Mouse (Mus musculus) telencephalon, adult 2 months (tissue): ENCODE measurements around the gene Ccndbp1.
"Not testable (repeated sequence)": the region's sequence is repeated elsewhere in the genome, so short reads cannot be mapped to it uniquely, and the experiment has no call there.

Experiments
- DNase-seq: peaks from one replicate; pipeline ENCODE4 v3.0.0-alpha.2; 2011; ENCODE audit warnings: low read depth, low spot score

Ccndbp1 gene

DNA sequence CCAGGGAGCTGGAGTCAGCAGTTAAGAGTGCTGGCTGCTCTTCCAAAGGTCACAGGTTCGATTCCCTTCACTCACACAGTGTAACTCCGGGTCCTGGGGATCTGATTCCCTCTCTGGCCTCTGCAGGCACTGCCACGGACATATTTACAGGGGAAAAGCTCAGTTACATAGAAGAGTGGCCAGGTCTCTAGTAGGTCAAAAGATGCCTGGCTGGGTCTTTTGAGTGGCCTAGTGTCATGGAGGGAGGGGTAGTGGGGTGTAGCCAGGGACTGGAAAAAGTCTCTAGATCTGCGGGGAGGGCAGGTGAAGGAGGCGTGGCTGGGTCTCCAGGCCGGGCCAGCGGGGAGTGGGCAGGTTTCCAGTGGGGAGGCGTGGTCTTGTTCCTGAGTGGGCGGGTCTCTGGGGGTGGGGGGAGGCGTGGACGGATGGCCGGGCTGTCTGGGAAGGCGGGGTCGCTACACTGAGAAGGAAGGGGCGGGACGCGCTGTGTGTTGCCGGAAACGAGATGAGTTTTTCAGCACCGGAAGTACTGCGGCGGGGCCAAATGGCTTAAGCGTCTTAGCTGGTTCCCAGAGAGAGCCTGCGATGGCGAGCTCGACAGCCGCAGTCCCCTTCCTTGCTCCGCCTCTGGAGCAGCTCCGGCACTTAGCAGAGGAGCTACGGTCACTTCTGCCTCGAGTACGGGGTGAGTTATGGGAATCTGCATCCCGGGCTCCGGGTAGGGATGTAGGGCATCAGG is at the start of gene Ccndbp1:
Gene Ccndbp1, plus strand, starts transcription at position 479 of the 739 bp plus-strand sequence.
- peak; percentile 78 for DNase-seq

DNA sequence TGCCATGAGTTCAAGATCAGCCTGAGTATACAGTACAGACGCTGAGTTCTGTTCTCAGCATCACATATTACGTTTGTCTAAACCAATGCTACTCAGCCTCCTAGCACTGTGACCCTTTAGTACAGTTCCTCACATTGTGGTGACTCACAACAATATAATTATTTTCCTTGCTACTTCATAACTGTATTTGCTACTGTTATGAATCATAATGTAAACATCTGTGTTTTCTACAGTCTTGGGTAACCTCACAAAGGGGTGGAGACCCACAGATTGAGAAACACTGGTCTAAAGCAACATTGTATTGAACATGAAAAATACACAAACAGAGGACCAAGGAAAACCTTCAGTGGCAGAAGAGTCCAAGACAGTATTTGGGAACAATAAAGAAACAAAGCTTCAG is 48.8 kb upstream of the Ccndbp1 start:
- DNase-seq: no peak

DNA sequence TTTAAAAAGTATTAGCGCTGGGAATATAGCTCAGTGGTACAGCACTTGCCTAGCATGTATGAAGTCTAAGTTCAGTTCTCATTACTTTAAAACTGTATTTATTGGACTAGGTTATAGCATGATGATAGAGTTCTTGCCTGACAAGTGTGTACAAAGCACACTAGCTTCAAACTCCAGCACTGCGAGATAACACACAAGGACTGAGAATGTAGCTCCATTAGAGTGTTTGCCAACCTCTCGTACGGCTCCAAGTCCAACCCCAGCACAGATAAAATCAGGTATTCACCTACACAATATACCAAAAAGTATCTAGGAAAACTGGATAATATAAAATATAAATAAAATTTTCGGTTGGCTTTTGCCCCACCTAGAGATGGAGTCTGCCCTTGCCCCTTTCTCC is 48.4 kb upstream of the Ccndbp1 start:
- DNase-seq: no peak

DNA sequence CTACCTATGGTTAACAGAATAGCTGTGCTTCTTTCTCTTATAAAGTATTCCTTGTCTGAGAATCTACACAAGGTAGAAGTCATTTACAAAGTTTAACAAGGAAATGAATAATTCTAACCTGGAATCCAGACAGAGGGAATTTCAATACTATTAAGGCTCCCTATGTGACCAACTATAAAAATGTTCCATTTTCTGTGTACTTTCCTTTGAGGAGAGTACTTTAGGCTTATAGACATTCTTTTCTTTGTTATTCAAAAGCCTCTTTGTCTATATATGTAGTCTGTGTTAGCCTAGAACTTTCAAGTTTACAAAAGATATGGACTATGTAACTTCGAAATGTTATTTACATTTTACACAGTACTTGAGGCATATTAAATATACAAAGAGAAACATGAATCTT is 47.9 kb upstream of the Ccndbp1 start:
- no peak for DNase-seq

DNA sequence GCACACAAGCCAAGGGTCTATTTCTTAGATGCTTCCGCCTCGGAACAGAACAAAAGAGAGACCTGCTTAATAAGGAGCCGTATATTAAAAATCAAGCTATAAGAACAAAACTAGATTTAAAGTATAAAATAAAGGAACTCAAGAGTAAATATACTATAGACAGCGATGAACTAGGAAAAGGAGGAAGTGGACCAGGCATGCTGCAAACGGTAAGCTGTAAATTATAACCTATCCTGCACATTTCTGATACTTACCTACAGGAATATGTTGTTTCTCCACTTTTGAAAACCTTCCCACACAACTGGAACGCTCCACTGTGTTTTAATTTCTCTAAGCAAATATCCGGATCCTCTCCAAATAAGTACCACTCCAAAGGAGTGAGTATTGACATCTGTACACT is 45.1 kb upstream of the Ccndbp1 start:
- no peak for DNase-seq

DNA sequence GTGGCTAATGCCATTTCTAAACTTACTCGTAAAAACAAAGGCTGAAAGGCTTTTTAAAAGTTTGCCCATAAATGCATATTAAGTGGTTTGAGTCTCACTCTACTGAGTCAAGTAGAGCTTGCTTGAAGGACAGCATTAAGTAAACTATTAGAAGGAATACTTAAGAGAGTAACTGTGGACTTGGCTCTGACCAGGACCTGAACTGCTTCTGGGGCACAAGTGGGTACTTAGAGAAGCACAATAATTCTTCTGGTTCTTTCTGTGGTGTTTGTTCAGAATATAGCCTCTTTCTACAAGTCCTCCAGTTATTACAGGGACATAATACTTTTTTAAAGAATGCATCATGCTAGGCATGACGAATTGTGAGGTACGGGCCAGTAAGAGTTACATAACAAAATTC is 42.7 kb upstream of the Ccndbp1 start:
- DNase-seq: no peak

DNA sequence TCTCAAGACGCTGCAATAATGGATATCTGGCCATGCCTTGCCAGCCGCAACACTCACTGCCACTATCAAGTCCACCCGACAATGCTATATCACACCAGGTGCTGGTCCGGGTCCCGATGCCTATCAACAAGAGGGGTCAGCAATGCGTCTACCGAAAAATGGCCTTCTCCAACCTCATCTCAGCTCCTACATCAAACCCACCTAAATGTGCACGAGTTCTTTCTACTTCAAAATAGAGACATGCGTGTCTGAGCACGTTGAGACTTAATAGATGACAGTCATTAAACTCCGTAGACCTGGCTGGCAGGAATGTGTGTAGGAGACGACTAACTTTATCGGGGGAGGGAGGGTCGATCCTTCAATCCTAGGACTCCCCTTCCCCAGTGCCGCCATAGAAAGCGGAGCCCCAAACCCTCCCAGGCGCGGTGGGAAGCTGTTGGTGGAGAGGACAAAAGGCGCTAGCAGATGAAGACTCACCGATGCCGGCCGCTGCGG is 38.1 kb upstream of the Ccndbp1 start:
- no peak for DNase-seq

DNA sequence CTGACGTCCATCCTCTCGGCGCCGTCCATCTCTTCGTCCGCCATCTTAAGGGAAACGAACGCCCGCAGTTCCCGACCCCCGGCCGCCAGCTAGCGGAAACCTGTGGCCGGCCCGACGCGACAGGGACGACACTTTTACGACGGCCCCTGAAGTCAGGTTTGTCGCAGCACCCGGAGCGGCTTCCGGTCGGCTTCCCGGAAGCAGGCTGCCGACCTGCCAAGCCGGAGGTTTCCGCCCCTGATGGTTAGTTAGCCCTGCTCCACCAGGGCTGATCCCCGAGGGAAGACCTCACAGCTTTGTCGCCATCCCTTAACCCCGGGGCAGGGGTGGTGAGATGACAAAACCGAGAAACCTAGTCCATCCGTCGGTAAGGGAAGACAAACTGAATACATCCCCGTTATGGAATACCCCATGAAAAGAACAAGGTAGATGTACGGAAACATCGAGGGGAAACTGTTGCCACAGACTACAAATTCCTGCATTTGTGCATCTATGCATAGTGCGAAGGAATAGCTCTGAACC is 37.6 kb upstream of the Ccndbp1 start, which contains the start of gene Ubr1:
Gene Ubr1, minus strand, starts transcription at position 157 of the 522 bp plus-strand sequence.
- DNase-seq: peak; percentile 87

DNA sequence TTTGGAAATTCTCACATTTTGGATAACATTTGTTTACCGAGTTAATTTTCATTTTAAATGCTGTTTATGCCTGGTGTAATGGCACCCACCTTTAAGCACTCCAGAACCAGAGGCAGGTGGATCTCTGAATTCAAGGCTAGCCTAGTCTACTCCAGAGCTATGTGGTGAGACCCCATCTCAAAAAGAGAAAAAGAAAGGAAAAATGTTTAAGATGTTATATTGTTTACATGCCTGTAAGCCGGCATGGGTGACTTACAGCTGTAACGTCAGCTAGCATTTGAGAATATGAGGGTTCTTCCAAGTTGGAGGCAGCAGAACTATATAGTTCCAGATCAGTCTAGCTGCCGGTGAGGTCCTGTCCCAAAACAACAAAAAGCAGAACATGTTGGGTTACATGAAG is 36.4 kb upstream of the Ccndbp1 start:
- DNase-seq: no peak

DNA sequence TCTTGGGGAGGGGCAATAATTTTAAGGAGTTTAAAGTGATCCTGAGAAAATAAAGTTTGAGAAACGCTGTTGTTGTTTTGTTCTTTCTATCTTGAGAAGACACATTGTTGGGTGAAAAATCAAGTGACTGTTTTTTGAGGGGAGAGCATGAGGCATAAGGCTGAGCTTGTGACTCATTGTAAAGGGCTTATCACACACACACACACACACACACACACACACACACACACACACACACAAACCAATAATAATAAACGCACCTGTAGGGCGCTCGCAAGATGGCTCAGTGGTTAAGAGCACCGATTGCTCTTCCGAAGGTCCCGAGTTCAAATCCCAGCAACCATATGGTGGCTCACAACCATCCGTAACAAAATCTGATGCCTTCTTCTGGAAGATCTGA is 35.9 kb upstream of the Ccndbp1 start:
- not testable (repeated sequence) for DNase-seq

DNA sequence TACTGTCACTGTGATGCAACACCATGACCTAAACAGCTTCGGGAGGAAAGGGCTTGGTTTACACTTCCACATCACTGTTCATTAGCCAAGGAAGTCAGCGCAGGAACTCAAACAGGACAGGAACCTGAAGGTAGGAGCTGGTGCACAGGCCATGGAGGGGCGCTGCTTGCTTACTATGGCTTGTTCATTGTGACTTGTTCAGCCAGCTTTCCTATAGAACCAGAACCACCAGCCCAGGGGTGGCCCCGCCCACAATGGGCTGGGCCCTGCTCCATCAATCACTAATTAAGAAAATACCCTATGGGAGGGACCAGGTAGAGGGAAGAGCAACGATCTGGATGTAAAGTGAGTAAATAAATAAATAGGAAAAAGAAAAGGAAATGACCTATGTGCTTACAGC is 35.2 kb upstream of the Ccndbp1 start:
- DNase-seq: no peak

DNA sequence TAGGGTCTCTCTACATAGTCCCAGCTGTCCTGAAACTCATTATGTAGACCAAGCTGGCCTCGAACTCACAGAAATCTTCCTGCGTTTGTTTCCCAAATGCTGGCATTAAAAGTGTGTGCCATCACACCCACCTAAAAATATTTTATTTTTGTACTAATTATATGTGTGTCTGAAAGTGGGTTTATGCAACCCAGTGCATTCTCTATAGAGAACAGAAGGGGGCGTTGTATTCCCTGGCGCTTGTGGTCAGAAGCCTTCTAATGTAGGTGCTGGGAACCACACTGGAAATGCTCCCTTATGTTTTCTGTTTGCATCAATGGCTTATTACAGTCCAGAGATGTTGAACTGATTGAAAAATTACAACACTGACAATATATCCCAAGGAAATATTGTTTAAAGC is 31.9 kb upstream of the Ccndbp1 start:
- DNase-seq: no peak

DNA sequence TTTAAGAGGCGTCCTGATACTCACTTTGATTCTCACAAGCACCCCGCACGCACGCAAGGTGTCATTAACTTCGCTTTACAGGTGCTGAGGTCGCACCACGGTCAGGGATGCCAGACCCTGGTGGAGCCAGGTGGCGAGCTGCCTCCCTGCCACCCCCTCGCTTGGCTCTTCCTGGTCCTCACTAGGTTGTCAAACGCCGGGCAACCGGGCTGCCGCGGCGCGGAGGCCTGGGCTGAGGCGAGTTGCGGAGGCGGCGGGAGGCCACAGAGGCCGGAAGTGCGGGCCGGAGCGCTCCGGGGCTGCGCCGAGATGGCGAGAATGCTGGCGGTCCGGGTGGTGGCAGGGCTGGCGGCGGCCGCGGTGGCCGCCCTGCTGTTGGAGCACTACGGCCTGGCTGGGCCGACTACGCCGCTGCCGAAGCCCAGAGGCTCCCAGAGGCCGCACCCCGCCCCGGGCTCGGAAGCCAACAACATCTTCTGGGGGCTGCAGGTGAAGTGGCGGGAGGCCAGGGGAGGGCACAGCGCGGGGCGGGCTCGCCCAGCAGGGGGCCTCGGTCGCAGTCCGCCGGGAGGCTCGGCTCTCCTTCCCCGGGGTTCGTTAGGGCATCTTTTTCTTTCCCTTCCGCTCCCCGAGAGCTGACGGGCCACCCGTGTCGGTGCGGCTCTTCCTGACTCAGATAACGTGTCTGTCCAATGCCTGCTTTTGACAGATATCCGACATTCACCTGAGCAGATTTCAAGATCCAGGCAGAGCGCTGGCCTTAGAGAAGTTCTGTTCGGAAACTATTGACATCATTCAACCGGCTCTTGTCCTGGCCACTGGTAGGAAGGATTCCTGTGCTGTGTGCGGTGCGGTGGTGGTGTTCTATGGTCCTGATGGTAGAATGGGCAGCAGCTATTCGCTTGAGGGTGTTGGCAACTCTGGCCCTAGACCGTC is 30.9 kb upstream of the Ccndbp1 start, which contains the start of gene Tmem62:
Gene Tmem62, plus strand, starts transcription at position 28 of the 936 bp plus-strand sequence.
- peak; percentile 16 for DNase-seq

DNA sequence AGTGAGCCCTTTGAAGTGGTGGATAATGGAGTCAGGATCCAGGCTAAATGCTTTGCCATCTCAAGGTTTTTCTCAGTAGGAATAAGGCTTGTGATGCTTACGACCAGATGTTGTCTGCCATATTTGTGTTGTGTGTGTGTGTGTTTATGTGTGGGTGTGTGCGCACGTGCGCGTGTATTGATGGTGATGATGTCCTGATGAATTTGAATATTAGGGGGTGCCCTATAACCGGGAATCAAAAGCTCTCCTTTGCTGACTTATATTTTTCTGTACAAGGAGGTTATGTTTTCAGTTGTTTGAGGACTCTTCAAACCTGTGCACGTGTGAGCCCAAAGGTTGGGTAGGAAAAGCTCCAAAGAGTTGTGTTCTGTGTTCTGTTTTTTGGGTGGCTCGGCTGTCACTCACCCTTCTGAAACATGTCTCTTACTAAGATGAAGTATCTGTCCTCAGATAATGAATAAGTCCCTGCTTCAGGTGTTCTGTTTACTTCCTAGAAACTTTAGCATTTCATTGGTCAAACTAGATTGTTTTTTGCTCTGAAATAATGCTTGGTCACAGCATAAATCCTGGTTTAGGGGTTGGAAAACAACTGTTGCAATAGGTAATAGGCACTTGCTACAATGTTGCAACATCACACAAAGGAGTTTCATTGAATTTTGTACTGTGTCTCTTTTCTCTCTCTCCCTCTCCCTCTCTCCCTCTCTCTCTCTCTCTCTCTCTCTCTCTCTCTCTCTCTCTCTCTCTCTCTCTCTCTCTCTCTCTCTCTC is 30.1 kb upstream of the Ccndbp1 start:
- DNase-seq: no peak

DNA sequence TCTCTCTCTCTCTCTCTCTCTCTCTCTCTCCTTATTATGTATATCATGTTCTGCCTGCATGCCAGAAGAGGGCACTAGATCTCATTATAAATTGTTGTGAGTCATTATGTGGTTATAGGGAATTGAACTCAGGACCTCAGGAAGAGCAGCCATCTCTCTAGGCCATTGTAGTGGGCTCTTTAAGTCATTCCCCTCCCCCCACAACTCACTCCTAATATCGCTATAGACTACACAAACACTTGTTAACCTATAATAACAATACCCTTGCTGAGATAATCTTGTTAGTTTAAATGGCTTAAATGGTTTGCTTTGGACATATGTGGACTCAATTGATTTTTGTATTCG is 29.5 kb upstream of the Ccndbp1 start:
- DNase-seq: no peak

DNA sequence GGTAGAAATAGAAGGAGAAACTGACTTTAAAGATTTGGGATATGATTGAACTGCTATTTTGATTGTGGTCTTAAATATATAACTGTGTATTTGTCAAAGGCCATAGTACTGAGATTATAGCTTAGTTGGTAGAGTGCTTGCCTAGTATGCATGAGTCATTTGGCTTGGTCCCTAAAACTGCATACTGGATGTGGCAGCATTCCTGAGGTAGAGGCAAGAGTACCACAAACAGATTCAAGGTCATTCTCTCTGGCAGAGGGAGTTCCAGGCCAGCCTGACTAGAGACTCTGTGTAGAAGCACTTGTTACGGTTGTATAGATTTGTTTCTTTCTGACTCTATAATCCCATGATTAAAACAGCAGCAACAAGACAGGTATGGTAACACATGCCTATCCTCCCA is 28.4 kb upstream of the Ccndbp1 start:
- no peak for DNase-seq

DNA sequence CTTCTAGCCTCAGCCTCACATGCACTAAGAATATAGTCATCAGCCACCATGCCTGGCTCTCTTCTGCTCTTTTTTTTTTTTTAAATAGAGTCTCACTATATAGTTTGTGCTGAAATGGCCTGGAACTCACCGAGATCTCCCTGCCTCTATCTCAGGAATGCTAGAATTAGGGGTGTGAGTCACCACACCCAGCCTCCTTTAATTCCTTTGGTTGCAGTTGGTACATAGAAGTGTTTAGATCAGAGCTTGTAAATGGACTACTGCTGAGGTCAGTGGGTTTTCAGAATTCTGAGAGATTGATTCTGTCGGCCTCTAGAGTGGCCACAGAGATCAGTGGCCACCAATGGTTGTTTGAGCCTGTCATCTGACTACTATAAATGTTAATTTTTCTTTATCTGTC is 27.3 kb upstream of the Ccndbp1 start:
- DNase-seq: no peak

DNA sequence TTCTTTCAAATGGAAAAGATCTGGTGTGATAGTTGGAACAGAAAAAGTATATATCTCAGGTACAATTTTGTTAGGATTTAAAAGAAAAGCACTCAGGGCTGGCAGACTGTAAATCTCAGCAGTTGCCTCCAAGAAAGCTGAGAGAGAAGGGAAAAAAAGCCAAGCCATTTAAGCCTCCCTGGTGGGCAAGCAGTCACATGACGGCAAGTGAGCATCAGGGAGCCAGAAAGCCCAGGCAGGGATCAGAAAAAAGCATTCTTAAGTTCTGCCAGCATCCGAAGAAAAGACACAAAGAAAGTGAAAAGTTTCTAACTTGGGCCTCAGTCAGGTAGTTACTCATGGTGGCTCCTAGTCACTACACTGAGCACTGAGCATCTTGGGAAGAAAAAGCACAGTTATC is 24.6 kb upstream of the Ccndbp1 start:
- DNase-seq: no peak

DNA sequence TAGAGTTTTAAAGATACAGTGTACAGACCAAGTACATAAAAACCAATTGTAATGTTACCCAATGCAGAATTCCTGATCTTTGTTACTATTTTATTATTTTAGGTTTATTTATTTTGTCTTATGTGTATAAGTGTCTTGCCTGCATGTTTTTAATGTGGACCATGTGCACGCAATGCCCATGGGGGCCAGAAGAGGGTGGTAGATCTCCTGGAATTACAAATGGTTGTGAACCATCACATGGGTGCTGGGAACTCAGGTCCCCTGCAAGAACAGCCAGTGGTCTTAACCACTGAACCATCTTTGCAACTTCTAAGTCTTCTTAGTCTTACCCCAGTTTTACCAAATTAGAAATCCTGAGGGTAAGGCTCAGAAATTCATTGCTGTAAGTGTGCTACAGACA is 23.0 kb upstream of the Ccndbp1 start:
- DNase-seq: no peak

DNA sequence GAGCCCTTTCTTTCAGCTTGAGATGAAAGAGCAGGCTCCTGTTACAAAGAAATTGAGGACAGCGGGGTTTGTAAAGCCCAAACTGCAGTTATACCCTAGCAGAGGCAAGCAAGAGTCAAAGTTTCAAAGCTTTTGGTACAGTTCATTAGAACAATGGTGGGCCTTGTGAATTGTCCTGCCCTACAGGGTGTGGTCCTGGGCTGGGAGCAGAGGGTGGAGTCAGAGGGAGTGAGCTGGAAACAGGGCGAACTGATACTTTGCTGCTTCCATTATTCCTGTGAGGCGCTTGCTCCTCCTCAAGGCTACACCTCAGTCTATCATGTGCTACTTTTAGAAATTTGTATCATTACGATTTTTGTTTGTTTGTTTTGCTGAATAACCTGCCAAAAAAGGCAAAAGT is 17.0 kb upstream of the Ccndbp1 start:
- DNase-seq: no peak

DNA sequence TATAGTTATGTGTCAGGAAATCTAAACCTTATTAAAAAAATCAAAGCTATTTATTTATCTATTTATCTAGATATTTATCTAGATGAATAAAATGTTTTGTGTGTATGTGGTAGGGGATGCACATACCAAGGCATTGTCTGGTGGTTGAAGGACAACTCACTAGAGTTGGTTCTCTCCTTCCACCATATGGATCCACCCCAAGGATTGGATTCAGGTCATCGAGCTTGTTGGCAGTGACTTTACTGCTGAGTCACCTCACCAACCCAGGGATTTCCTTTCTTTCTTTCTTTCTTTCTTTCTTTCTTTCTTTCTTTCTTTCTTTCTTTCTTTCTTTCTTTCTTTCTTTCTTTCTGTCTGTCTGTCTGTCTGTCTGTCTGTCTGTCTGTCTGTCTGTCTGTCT is 11.6 kb upstream of the Ccndbp1 start:
- not testable (repeated sequence) for DNase-seq

DNA sequence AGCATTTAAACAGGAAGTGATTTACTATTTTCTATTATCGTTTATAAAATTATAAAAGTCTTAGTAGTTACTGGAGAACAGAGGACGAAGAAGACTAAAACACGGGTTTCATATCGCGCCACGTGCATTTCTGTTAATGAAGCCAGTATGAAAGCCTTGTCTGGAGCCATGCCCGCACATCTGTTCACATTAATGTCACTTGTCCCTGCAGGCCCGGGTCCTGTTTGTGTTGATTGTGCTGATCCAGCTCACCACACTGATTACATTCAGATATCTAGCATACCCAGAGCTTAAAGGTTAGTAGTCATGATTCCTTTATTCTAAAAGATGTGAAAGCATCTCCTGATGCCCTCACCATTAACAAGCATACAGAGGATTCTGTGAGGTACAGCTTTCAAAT is 9.3 kb upstream of the Ccndbp1 start:
- no peak for DNase-seq
